Mouse (Mus musculus): ENCODE data around the gene Mrps18b. TPM values are rescaled to one million over a fixed set of nuclear protein-coding genes. Genes with fewer than 3 reads are reported as not detected.
"Not testable (repeated sequence)": the region's sequence is repeated elsewhere in the genome, so short reads cannot be mapped to it uniquely, and the experiment has no call there.

The Mrps18b gene
- polyA plus RNA-seq, 1 experiment from 2014 or later = 77.7 TPM

GRCm38 (mm10) chr17:35937700-35938348 is 21.6 kb upstream of the Mrps18b start:
- no peaks in the 10 kb centered on the region for H3K4me1 ChIP-seq (ENCODE audit: control insufficient read depth, insufficient read depth, low read length)
- H3K9me3 ChIP-seq (replicated peaks; ENCODE audit: control insufficient read depth, low read length) = no peaks in the 10 kb centered on the region
- no peaks in the 10 kb centered on the region for H3K27me3 ChIP-seq (ENCODE audit: control insufficient read depth, insufficient read depth, low read length)
- H3K4me2 ChIP-seq = no peak overlapping the region
- H3K4me3 ChIP-seq (ENCODE audit: low read depth, low read length) = no peak overlapping the region
- H3K36me3 ChIP-seq (ENCODE audit: control insufficient read depth, insufficient read depth, low read length) = no peaks in the 10 kb centered on the region
- no peak overlapping the region for H3K9ac ChIP-seq (ENCODE audit: low read depth, low read length)
- WGBS (ENCODE audit: insufficient replicate concordance) = 35% methylated on average over 2 of the region's 2 CpGs
- no peak overlapping the region for H3K27ac ChIP-seq (ENCODE audit: low read depth, low read length)
- ATAC-seq (replicated peaks; ENCODE audit: insufficient number of reproducible peaks, low FRiP score, low TSS enrichment) = peak; percentile 18; the same call in 1 of the 2 replicates

DNA sequence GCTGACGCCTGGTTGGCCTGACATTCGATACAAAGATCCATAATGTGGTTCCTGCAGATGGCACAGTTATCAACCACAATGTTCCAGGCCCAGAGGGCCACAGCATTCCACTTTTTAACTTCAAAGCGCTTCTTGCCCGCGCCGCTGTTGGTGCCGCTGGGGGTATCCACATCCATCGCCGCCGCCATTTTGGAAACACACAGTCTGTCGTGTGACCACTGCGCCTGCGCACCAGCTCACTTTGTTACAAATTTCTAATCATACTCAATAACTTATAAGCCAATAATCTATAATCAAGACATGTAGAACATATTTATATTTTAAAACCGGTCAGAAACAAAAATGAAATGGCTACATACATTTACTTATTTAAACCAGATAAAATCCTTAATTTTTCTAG is 19.6 kb upstream of the Mrps18b start:
- not testable (repeated sequence) for H3K36me3 ChIP-seq (ENCODE audit: control insufficient read depth, insufficient read depth, low read length); ATAC-seq (replicated peaks; ENCODE audit: insufficient number of reproducible peaks, low FRiP score, low TSS enrichment); H3K4me2 ChIP-seq; H3K4me3 ChIP-seq (ENCODE audit: low read depth, low read length); H3K4me1 ChIP-seq (ENCODE audit: control insufficient read depth, insufficient read depth, low read length); H3K9ac ChIP-seq (ENCODE audit: low read depth, low read length); H3K9me3 ChIP-seq (replicated peaks; ENCODE audit: control insufficient read depth, low read length); H3K27me3 ChIP-seq (ENCODE audit: control insufficient read depth, insufficient read depth, low read length); H3K27ac ChIP-seq (ENCODE audit: low read depth, low read length)
- WGBS (ENCODE audit: insufficient replicate concordance) = 75% methylated on average over 14 of the region's 14 CpGs

- H3K4me2 ChIP-seq = no peak overlapping the region
- ATAC-seq (replicated peaks; ENCODE audit: insufficient number of reproducible peaks, low FRiP score, low TSS enrichment) = no peak
- H3K4me1 ChIP-seq (ENCODE audit: control insufficient read depth, insufficient read depth, low read length) = no peaks in the 10 kb centered on the region
- no peaks in the 10 kb centered on the region for H3K27me3 ChIP-seq (ENCODE audit: control insufficient read depth, insufficient read depth, low read length)
- peaks cover 31% of the 10 kb centered on the region for H3K36me3 ChIP-seq (ENCODE audit: control insufficient read depth, insufficient read depth, low read length)
- H3K9ac ChIP-seq (ENCODE audit: low read depth, low read length) = no peak overlapping the region
- 88% methylated on average over 4 of the region's 4 CpGs for WGBS (ENCODE audit: insufficient replicate concordance)
- H3K9me3 ChIP-seq (replicated peaks; ENCODE audit: control insufficient read depth, low read length) = no peaks in the 10 kb centered on the region
- no peak overlapping the region for H3K27ac ChIP-seq (ENCODE audit: low read depth, low read length)
- H3K4me3 ChIP-seq (ENCODE audit: low read depth, low read length) = no peak overlapping the region
Observed at GRCm38 (mm10) chr17:35932608-35933007, 16.4 kb upstream of the Mrps18b start.

DNA sequence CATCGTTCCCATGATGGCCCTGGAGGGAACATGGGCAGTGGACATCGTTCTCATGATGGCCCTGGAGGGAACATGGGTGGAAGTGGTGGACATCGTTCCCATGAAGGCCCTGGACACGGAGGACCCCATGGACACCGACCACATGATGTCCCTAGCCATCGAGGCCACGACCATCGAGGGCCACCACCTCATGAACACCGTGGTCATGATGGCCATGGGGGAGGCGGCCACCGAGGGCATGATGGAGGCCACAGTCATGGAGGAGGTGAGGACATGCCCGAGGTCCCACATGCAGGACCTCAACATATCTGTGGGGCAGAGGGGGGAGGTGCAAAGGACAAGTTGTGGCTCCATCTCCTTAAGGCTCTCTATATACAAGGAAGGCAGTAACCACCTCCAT is 14.4 kb upstream of the Mrps18b start:
- Histone ChIP-seq H3K27ac (ENCODE audit: low read depth, low read length) (no peak overlapping the region), H3K9ac (ENCODE audit: low read depth, low read length) (no peak overlapping the region), H3K36me3 (ENCODE audit: control insufficient read depth, insufficient read depth, low read length) (peaks cover 40% of the 10 kb centered on the region), H3K4me3 (ENCODE audit: low read depth, low read length) (no peak overlapping the region), H3K27me3 (ENCODE audit: control insufficient read depth, insufficient read depth, low read length) (no peaks in the 10 kb centered on the region), H3K4me2 (no peak overlapping the region), H3K9me3 (replicated peaks; ENCODE audit: control insufficient read depth, low read length) (no peaks in the 10 kb centered on the region), H3K4me1 (ENCODE audit: control insufficient read depth, insufficient read depth, low read length) (no peaks in the 10 kb centered on the region)
- no peak; the same call in 1 of the 2 replicates for ATAC-seq (replicated peaks; ENCODE audit: insufficient number of reproducible peaks, low FRiP score, low TSS enrichment)
- WGBS (ENCODE audit: insufficient replicate concordance) = 94% methylated on average over 12 of the region's 12 CpGs

- H3K4me2 ChIP-seq = no peak overlapping the region
- no peak overlapping the region for H3K4me3 ChIP-seq (ENCODE audit: low read depth, low read length)
- H3K9me3 ChIP-seq (replicated peaks; ENCODE audit: control insufficient read depth, low read length) = no peaks in the 10 kb centered on the region
- ATAC-seq (replicated peaks; ENCODE audit: insufficient number of reproducible peaks, low FRiP score, low TSS enrichment) = no peak
- no peak overlapping the region for H3K27ac ChIP-seq (ENCODE audit: low read depth, low read length)
- 95% methylated on average over 2 of the region's 2 CpGs for WGBS (ENCODE audit: insufficient replicate concordance)
- no peaks in the 10 kb centered on the region for H3K27me3 ChIP-seq (ENCODE audit: control insufficient read depth, insufficient read depth, low read length)
- no peak overlapping the region for H3K9ac ChIP-seq (ENCODE audit: low read depth, low read length)
- no peaks in the 10 kb centered on the region for H3K4me1 ChIP-seq (ENCODE audit: control insufficient read depth, insufficient read depth, low read length)
- H3K36me3 ChIP-seq (ENCODE audit: control insufficient read depth, insufficient read depth, low read length) = peaks cover 46% of the 10 kb centered on the region
Observed at GRCm38 (mm10) chr17:35929534-35929933, 13.3 kb upstream of the Mrps18b start.

GRCm38 (mm10) chr17:35927471-35927870 is 11.3 kb upstream of the Mrps18b start:
- 15% methylated on average over 1 of the region's 1 CpGs for WGBS (ENCODE audit: insufficient replicate concordance)
- no peaks in the 10 kb centered on the region for H3K4me1 ChIP-seq (ENCODE audit: control insufficient read depth, insufficient read depth, low read length)
- no peak overlapping the region for H3K4me3 ChIP-seq (ENCODE audit: low read depth, low read length)
- no peak overlapping the region for H3K9ac ChIP-seq (ENCODE audit: low read depth, low read length)
- H3K27me3 ChIP-seq (ENCODE audit: control insufficient read depth, insufficient read depth, low read length) = no peaks in the 10 kb centered on the region
- H3K27ac ChIP-seq (ENCODE audit: low read depth, low read length) = no peak overlapping the region
- ATAC-seq (replicated peaks; ENCODE audit: insufficient number of reproducible peaks, low FRiP score, low TSS enrichment) = no peak
- H3K4me2 ChIP-seq = no peak overlapping the region
- no peaks in the 10 kb centered on the region for H3K9me3 ChIP-seq (replicated peaks; ENCODE audit: control insufficient read depth, low read length)
- H3K36me3 ChIP-seq (ENCODE audit: control insufficient read depth, insufficient read depth, low read length) = peaks cover 52% of the 10 kb centered on the region

DNA sequence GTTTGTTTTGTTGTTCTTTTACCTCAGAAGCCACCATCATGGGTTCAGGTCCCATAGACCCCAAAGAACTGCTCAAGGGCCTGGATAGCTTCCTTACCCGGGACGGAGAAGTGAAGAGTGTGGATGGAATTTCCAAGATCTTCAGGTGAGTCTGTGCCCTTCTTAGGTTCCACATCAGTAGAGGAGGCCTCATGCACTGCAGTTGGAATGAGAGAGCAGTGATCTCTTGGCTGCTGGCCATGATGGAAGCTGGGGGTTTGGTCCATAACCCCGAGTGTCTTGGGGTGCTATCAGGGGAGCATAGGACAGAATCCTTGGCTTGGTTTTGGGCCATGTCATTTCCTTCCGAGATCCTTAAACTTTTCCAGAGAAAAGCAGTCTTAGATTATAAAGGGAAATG is 7.1 kb upstream of the Mrps18b start:
- no peak for ATAC-seq (replicated peaks; ENCODE audit: insufficient number of reproducible peaks, low FRiP score, low TSS enrichment)
- no peak overlapping the region for H3K9ac ChIP-seq (ENCODE audit: low read depth, low read length)
- H3K36me3 ChIP-seq (ENCODE audit: control insufficient read depth, insufficient read depth, low read length) = peaks cover 29% of the 10 kb centered on the region
- no peak overlapping the region for H3K4me2 ChIP-seq
- no peaks in the 10 kb centered on the region for H3K9me3 ChIP-seq (replicated peaks; ENCODE audit: control insufficient read depth, low read length)
- no peaks in the 10 kb centered on the region for H3K27me3 ChIP-seq (ENCODE audit: control insufficient read depth, insufficient read depth, low read length)
- no peak overlapping the region for H3K27ac ChIP-seq (ENCODE audit: low read depth, low read length)
- H3K4me1 ChIP-seq (ENCODE audit: control insufficient read depth, insufficient read depth, low read length) = peaks cover 8% of the 10 kb centered on the region
- no peak overlapping the region for H3K4me3 ChIP-seq (ENCODE audit: low read depth, low read length)
- 91% methylated on average over 4 of the region's 4 CpGs for WGBS (ENCODE audit: insufficient replicate concordance)

DNA sequence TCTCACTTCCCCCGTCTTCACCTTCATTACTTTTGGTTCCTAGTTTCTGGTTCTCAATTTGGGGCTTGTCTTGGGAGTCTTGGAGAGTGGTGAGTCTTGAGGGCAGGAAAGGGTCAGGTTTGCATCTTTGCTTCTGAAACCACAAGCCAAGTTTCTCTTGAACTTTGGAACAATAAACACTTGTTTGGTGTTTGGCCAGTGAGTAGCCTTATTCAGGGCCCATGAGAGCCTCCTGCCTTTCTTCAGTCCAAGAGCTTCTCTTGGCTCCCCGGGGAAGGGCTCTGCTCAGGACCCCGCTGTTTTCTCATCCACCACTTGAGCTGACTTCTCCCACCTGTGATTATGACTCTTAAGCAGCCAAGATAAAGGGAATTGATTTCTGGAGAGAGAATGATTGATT is 6.4 kb upstream of the Mrps18b start:
- H3K36me3 ChIP-seq (ENCODE audit: control insufficient read depth, insufficient read depth, low read length) = peaks cover 24% of the 10 kb centered on the region

GRCm38 (mm10) chr17:35921710-35922109 is 5.5 kb upstream of the Mrps18b start:
- Histone ChIP-seq H3K4me3 (ENCODE audit: low read depth, low read length) (no peak overlapping the region), H3K4me1 (ENCODE audit: control insufficient read depth, insufficient read depth, low read length) (peaks cover 8% of the 10 kb centered on the region), H3K36me3 (ENCODE audit: control insufficient read depth, insufficient read depth, low read length) (peaks cover 21% of the 10 kb centered on the region), H3K27me3 (ENCODE audit: control insufficient read depth, insufficient read depth, low read length) (no peaks in the 10 kb centered on the region), H3K27ac (ENCODE audit: low read depth, low read length) (no peak overlapping the region), H3K9me3 (replicated peaks; ENCODE audit: control insufficient read depth, low read length) (no peaks in the 10 kb centered on the region), H3K9ac (ENCODE audit: low read depth, low read length) (no peak overlapping the region), H3K4me2 (no peak overlapping the region)
- WGBS (ENCODE audit: insufficient replicate concordance) = 81% methylated on average over 4 of the region's 4 CpGs
- no peak for ATAC-seq (replicated peaks; ENCODE audit: insufficient number of reproducible peaks, low FRiP score, low TSS enrichment)

More for the DNA sequence above, 6.4 kb upstream of the Mrps18b start:
- WGBS (ENCODE audit: insufficient replicate concordance) = 88% methylated on average over 3 of the region's 3 CpGs
- ATAC-seq (replicated peaks; ENCODE audit: insufficient number of reproducible peaks, low FRiP score, low TSS enrichment) = no peak
- H3K27me3 ChIP-seq (ENCODE audit: control insufficient read depth, insufficient read depth, low read length) = no peaks in the 10 kb centered on the region
- no peak overlapping the region for H3K27ac ChIP-seq (ENCODE audit: low read depth, low read length)
- no peaks in the 10 kb centered on the region for H3K9me3 ChIP-seq (replicated peaks; ENCODE audit: control insufficient read depth, low read length)
- H3K4me1 ChIP-seq (ENCODE audit: control insufficient read depth, insufficient read depth, low read length) = peaks cover 8% of the 10 kb centered on the region
- no peak overlapping the region for H3K4me3 ChIP-seq (ENCODE audit: low read depth, low read length)
- no peak overlapping the region for H3K4me2 ChIP-seq
- H3K9ac ChIP-seq (ENCODE audit: low read depth, low read length) = no peak overlapping the region

All from heart, embryonic 11.5 days (tissue).